In the genomic region with DNA sequence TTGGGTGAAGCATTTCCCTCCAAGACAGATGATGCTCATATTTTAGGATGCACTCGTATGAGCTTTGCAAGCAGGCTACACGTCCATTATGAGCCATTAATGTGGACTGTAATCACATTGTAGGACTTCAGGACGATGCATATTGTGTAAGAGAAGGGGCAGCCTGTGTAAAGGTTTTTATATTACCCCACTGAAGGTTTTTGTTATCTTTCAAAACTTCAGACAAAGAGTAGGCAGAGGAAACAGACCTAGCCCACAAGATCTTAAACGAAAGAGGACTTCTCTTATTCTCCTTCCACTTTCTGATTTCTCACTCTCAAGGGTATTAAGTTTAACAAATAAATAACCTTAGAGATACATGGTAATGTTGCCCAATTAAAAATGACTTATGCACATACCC, we compare ENCODE assay signal across 25 mouse cellular contexts.
DNase-seq lines count a peak whose midpoint lies in the region; ATAC-seq and TF ChIP-seq lines count a peak whose summit lies in the region.
"Had no signal": no experiment of that assay in that cellular context is flagged by ENCODE, and none has a peak within 500 bp of the region (broad histone marks: within the 10 kb centered on the region; RNA-seq: fewer than 3 reads in every experiment).

No protein-coding gene starts in this region.

- peaks cover 33% of the 10 kb centered on the region for H3K4me1 ChIP-seq in spleen, adult 2 months (ENCODE audit: control insufficient read depth, insufficient read depth, insufficient read length)
- H3K4me1 ChIP-seq in brown adipose tissue, adult 24 weeks (ENCODE audit: control insufficient read depth, insufficient read depth, insufficient read length, low read length), result peaks cover 12% of the 10 kb centered on the region; the same call in 1 of the 2 replicates
- H3K4me1 ChIP-seq: embryonic facial prominence, embryonic 12.5 days; heart, embryonic 10.5 days; hindbrain, embryonic 12.5 days had no signal

- peak overlapping the region; percentile 97 for H3K27ac ChIP-seq in spleen, adult 2 months (ENCODE audit: insufficient read depth, low read length)
- H3K27ac ChIP-seq in brown adipose tissue, adult 24 weeks (replicated peaks; ENCODE audit: low read depth, low read length), result peak overlapping the region; percentile 78
- H3K27ac ChIP-seq: embryonic facial prominence, embryonic 12.5 days; forebrain, embryonic 10.5 days; heart, embryonic 10.5 days; heart, embryonic 15.5 days; hindbrain, embryonic 12.5 days; hindbrain, postnatal 0 days had no signal

- H3K27me3 ChIP-seq in spleen, adult 2 months (ENCODE audit: control insufficient read depth, insufficient read depth, low read length), result no peaks in the 10 kb centered on the region
- H3K27me3 ChIP-seq: heart, embryonic 15.5 days had no signal

- H3K4me3 ChIP-seq in spleen, adult 2 months (ENCODE audit: extremely low read depth, insufficient read depth, insufficient read length), result no peak overlapping the region
- H3K4me3 ChIP-seq in brown adipose tissue, adult 24 weeks (ENCODE audit: insufficient read depth, low read depth, low read length), result no peak overlapping the region
- H3K4me3 ChIP-seq: embryonic facial prominence, embryonic 12.5 days; forebrain, embryonic 10.5 days; heart, embryonic 10.5 days; heart, embryonic 15.5 days; hindbrain, embryonic 12.5 days had no signal

- no peak for DNase-seq in spleen, adult 2 months (ENCODE audit: low read depth in 1 of 2, low spot score in 2 of 2)
- DNase-seq in spleen, adult 18-20 months, result no peak
- DNase-seq in lung, postnatal 10 days, result no peak
- DNase-seq in cerebellum, postnatal 4 days (ENCODE audit: low spot score in 2 of 2), result no peak
- no peak for DNase-seq in urinary bladder, adult 2 months (ENCODE audit: low spot score)
- DNase-seq: adrenal gland, postnatal 25 days; cerebellum, adult 8-10 months; cerebellum, postnatal 25 days; embryo, embryonic 11 days; heart, postnatal 36 days; kidney, postnatal 14 days; layer of hippocampus, adult 9-11 months; lung, postnatal 4 days; midbrain, embryonic 14.5 days; right cerebral cortex, postnatal 25 days had no signal

- H3K36me3 ChIP-seq in spleen, adult 2 months (ENCODE audit: control insufficient read depth, insufficient read depth, low read length), result no peaks in the 10 kb centered on the region
- H3K36me3 ChIP-seq: embryonic facial prominence, embryonic 12.5 days; forebrain, embryonic 10.5 days; heart, embryonic 10.5 days; heart, embryonic 15.5 days; hindbrain, embryonic 12.5 days had no signal

- TF ChIP-seq POLR2A in spleen, adult 2 months (IDR thresholded peaks at IDR 0.05; ENCODE audit: low read depth, low read length), result no peak

- 33% methylated on average over 4 of the region's 4 CpGs for WGBS in spleen, adult 2 months

- 0 out of 2 replicates have a peak, but pooled peaks have one; percentile 5 for ATAC-seq in megakaryocyte, adult 5-6 weeks (ENCODE audit: poor library complexity, severe bottlenecking)
- ATAC-seq: forebrain, embryonic 16.5 days; hindbrain, postnatal 0 days; intestine, embryonic 16.5 days had no signal

- TF ChIP-seq CTCF in spleen, adult 2 months (IDR thresholded peaks at IDR 0.05; ENCODE audit: extremely low read depth, insufficient read depth, insufficient read length, insufficient replicate concordance), result no peak
